Mouse (Mus musculus) C2C12 (cell line): ENCODE results near the gene Prtn3.

ENCODE experiments used
- CEBPB ChIP-seq: IDR thresholded peaks from one replicate; pipeline ENCODE4 v1.6.1; 2011; ENCODE audit warnings: low read depth, mild to moderate bottlenecking, control low read depth, moderate library complexity
- CTCF ChIP-seq: IDR thresholded peaks from one replicate; pipeline ENCODE4 v1.5.1; 2011; ENCODE audit not compliant: control insufficient read depth, insufficient read depth, insufficient read length
- FOSL1 ChIP-seq: IDR thresholded peaks from one replicate; pipeline ENCODE4 v1.8.0; 2011; ENCODE audit warnings: mild to moderate bottlenecking, low read length; ENCODE audit not compliant: poor library complexity, insufficient read depth, severe bottlenecking
- MAX ChIP-seq: IDR thresholded peaks from one replicate; pipeline ENCODE4 v1.6.1; 2011; ENCODE audit warnings: mild to moderate bottlenecking, control low read depth
- MYOD1 ChIP-seq: IDR thresholded peaks from one replicate; pipeline ENCODE4 v1.6.1; 2011; ENCODE audit warnings: low read depth; ENCODE audit not compliant: control insufficient read depth, insufficient read length
- MYOG ChIP-seq: IDR thresholded peaks from one replicate; pipeline ENCODE4 v1.6.1; 2011; ENCODE audit not compliant: control insufficient read depth, insufficient read length; ENCODE audit errors: extremely low read depth
- USF1 ChIP-seq: IDR thresholded peaks from one replicate; pipeline ENCODE4 v1.6.1; 2011; ENCODE audit warnings: low read depth, mild to moderate bottlenecking, control low read depth, moderate library complexity

DNA sequence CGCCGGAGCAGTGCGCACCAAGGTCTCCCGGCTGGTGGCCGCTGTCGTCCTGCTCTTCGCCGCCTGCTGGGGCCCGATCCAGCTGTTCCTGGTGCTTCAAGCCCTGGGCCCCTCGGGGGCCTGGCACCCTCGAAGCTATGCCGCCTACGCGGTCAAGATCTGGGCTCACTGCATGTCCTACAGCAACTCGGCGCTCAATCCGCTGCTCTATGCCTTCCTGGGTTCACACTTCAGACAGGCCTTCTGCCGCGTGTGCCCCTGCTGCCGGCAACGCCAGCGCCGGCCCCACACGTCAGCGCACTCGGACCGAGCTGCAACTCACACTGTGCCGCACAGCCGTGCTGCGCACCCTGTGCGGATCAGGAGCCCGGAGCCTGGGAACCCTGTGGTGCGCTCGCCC is 47.3 kb downstream of the Prtn3 start:
- TF ChIP-seq CTCF (no peak), MYOG (no peak), FOSL1 (no peak), USF1 (no peak), MAX (no peak), MYOD1 (no peak), CEBPB (no peak)
